Mouse (Mus musculus): ENCODE measurements at regions not wholly inside any gene's neighbourhood (a gene's known extent, or its start where the extent isn't known, plus 50 kb on each side); places are given as distances from the start of the nearest gene placed in this dataset.

GRCm38 (mm10) chrX:12219474-12219873, 59.3 kb upstream of the Bcor start:
- DNase-seq (ENCODE audit: low read depth) = no peak

DNA sequence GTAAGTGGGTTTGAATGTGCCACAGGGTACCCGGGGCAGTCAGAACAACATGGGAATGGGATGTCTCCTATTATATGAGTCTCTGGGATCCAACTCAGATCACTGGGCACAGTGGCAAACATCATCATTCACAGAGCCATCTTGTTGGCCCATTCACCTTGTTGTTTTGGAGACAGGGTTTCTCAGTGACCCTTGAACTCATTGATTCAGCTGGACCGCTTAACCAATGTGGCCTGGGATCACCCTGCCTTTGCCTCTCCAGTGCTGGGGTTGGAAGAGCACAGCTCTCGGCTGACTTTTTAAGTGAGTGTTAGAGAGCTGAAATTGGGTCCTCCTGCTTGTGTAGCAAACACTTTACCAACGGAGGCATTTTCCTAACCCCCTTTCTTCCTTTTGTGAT, 64.2 kb upstream of the Bcor start:
- DNase-seq (ENCODE audit: low read depth) = no peak

- DNase-seq (ENCODE audit: low read depth) = no peak
These were observed 65.1 kb upstream of the Bcor start for GRCm38 (mm10) chrX:12225116-12225891.

DNA sequence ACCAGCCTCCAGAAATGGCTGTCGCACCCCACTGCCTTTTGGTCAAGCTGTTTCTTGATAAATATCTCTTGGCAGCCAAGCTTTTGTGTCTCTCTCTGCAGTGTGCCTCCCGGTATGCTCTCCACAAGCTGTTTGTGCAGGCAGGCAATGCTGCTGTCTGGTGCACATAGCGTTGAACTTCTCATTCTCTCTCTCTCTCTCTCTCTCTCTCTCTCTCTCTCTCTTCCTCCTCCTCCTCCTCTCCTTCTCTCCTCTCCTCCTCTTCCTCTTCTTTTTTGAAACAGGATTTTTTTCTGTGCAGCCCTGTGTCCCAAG, 65.7 kb upstream of the Bcor start:
- DNase-seq (ENCODE audit: low read depth) = no peak

DNA sequence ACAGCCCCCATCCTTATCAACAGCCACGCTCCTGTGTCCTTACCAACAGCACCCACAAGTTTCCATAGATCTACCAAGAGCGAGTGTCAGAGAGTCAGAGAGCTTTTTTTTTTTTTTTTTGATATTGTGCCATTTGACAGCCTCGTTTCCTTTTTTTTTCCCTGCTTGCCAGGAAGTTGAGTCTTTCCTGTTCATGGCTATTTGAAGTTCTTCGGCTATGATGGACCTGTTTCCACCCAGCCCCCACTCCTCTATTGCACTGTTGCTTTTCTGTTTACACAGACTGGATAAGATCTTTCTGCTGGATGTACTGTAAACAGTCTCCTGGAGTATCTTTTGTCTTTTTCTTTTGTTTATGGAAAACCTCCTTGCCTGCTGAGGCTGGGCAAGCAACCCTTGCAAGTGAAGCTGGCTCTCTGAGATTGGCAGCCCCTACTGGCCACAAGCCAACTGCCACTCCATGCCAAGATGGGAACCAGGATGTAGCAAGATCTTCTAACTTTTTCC, 80.4 kb upstream of the Bcor start:
- no peak for DNase-seq (ENCODE audit: low read depth)

GRCm38 (mm10) chrX:12241751-12242150, 81.6 kb upstream of the Bcor start:
- no peak for DNase-seq (ENCODE audit: low read depth)

- DNase-seq (ENCODE audit: low read depth) = peak; percentile 50
These were observed 88.9 kb upstream of the Bcor start for GRCm38 (mm10) chrX:12249071-12249470.

DNA sequence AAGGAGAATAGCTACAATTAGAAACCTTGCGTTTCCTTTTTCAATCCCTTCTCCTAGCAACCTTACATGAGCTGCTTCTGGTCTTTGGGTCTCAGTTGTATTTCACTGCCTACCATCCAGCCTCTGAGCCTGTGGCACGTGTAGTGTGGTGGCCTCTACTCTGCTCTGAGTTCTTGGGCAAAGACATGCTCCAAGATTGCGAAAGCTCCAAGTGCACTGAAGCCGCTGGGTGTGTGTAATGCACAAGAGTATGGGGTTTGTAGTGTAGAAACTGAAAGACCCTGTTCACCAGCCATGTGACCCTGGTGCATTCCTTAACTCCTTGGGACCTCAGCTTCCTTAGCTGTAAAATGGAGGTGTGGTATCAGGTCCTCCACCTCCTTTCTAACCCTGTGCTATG, 89.8 kb upstream of the Bcor start:
- no peak for DNase-seq (ENCODE audit: low read depth)

DNA sequence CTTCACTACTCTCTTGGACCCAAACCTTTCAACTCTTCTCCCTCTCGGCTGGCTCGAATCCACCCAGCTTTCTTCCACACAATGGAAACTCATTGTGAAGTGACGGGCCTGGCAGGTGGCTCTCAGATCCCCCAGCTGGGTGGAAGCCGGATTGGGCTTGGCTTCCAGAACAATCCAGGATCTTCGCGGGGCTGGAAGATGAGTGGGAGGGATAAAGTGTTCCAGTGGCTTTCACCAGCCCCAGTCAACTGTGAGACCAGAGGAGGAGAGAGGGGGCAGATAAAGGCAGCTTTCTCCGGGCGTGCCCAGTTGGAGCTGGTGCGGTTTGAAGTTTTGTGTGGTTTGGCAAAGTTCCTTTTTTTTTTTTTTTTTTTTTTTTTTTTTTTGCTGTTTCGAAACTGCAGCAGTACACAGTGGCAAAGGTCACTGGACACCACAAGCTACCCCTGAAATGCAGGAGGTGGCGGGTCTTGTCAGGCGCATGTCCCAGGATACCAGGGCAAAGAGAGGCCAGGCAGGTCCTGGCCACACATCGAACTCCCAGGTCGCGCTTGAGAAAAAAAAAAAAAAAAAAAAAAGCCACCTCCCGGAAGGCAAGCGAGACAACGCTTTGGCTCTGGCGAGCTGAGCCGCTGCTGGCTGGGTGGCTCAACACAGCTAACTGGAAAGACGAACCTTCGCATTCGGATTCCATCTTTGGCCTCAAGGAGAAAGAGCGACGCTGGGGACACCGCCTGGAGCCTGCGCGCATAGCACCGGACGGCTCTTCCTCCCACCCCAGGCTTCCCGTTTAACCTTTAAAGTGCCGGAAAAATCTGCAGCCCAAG, 91.9 kb upstream of the Bcor start:
- peak; percentile 34 for DNase-seq (ENCODE audit: low read depth)

DNA sequence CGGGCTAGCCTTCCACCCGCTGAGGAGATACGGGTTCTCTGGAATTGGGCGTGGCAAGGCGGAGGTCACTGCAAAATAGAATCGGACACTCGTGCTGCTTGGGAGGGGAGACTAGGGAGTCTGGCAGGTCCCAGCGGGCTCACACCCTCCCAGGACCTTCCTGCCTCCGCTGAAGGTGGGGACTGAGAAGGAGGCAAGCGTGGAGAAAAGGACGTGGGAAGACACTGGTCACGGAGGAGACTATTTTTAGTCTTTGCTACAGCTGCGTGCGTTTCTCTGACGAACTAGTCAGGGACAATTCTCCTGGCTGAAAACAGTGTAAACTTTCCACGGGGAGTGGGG, 92.5 kb upstream of the Bcor start:
- DNase-seq (ENCODE audit: low read depth) = no peak

- DNase-seq (ENCODE audit: low read depth) = no peak
These were observed 96.6 kb upstream of the Bcor start for GRCm38 (mm10) chrX:12256758-12257157.

- DNase-seq (ENCODE audit: low read depth) = no peak
These were observed 103.7 kb upstream of the Bcor start for GRCm38 (mm10) chrX:12263834-12264233.

DNA sequence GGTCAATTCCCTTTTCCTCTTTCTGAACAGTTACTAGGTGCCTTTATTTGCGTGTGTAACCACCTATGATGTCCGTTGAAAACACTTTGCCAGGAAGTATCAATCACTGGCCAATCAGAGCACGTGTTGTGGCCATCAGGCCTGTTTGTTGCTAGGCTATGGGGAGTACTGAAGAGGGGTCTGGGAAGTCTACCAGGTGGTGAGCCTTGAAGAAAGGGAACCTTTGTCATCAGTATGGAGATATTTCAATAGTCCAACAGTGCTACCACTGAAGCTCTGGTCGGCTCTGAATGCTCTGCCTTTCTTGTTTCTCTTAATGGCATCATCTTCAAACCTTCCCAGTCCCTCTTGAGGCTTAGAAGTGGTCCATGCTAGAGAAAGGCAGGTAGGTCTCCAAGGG, 124.6 kb upstream of the Bcor start:
- no peak for DNase-seq (ENCODE audit: low read depth)

- DNase-seq (ENCODE audit: low read depth) = no peak
These were observed 125.0 kb upstream of the Bcor start for GRCm38 (mm10) chrX:12285141-12285540.

DNA sequence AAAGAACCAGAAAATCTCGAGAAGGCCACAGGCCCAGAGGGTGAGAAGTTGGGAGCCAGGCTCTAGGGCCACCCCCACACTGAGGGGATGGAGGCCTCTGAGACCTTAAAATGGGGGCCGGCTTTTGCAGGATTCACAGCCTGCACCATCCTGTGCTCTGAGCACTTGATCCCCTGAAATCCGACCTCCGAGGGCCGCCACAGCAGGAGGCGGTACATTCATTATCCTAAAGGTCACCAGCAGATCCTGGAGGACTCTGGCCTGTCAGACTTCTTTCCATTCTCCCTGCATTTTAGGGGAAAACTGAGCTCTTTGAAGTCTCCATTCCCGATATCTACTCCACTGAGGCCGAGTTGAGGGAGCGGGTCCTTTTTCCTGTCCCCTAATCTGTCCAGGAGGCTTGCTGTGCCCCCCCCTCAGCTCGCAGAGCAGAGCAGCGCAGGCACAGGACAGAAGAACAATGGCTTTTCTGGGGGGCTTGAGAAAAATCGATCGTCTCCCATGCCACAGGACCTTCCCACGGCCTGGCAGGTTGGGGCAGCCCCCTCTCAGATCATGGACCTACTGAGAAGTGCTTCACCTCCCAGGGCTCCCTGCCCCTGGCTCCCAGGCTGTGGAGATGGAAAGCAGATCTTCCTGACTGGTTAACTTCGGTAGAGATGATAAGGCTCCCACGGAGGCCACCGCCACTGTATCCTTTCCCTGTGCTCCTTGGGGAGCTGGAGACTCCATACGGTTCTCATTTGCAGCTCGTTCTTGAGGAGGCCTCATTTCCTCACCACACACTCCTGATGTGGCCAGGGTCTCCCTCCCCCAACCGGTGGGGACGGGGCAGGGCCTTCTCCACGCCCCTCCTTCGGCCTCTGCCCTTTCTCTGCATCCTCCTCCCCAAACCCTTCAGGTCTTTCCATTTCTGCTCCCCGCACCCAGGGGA, 126.1 kb upstream of the Bcor start:
- DNase-seq (ENCODE audit: low read depth) = no peak

- DNase-seq (ENCODE audit: low read depth) = no peak
These were observed 126.9 kb upstream of the Bcor start for GRCm38 (mm10) chrX:12286910-12287522.

- DNase-seq (ENCODE audit: low read depth) = no peak
These were observed 127.8 kb upstream of the Bcor start for GRCm38 (mm10) chrX:12287656-12288561.

GRCm38 (mm10) chrX:12288562-12289117, 128.5 kb upstream of the Bcor start:
- DNase-seq (ENCODE audit: low read depth) = no peak

DNA sequence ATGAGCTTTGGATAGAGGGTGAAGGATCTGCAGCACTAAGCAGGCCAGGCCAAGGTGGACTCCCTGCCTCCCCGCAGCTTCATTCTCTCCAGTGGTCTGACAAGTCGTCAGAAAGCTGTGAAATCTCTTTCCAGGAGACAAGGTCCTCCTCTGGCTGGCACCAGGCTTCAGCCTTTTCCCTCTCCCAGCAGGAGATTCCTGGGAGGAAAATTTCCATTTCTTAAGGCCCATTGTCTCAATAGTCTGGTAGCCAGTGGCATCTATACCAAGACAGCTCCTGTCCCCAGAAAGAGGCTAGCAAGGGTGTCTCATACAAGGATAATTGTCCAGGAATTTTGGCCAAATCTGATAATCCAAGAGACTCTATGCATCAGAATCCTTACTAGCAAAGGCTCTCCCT, 133.0 kb upstream of the Bcor start:
- DNase-seq (ENCODE audit: low read depth) = no peak

- DNase-seq (ENCODE audit: low read depth) = no peak
These were observed 134.3 kb upstream of the Bcor start for GRCm38 (mm10) chrX:12294452-12294851.

DNA sequence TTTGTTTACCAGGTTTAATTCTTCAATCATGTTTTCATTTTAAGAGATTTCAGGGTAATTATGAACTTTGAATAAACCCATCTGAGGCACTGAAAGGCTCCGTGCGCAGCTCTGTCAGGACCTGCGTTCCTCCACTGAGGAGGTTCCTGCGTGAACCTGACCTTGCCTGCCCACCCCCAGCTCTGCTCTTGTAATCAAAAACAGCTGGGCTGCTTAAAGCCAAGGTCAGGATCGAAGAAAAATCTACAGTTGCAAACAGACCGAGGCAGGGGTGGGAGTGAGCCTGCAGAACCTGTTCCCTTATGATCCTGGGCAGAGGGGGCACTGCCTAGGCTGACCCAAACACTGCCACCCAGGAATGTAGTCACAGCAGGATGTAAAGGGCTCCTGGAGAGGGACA, 134.8 kb upstream of the Bcor start:
- peak; percentile 34 for DNase-seq (ENCODE audit: low read depth)
